Mouse (Mus musculus) heart, embryonic 11.5 days (tissue): Measurements from ENCODE around the gene Sept12. TPM values are rescaled to one million over a fixed set of nuclear protein-coding genes. Genes with fewer than 3 reads are reported as not detected.

Experiments used
- ATAC-seq: fragments of 200-750 bp; cut with Nextera tagmentation; replicated peaks from 2 replicates; pipeline ENCODE4 v1.8.0; 2017; ENCODE audit warnings: moderate library complexity; ENCODE audit not compliant: insufficient number of reproducible peaks, low FRiP score, low TSS enrichment
- H3K27ac ChIP-seq: fragments of 300-500 bp; sonication (generic); 2 replicates; pipeline ENCODE4 v1.5.1; 2014; ENCODE audit warnings: mild to moderate bottlenecking, low read depth, low read length
- H3K27me3 ChIP-seq: fragments of 300-500 bp; sonication (generic); 2 replicates; pipeline ENCODE4 v1.6.1; 2014; ENCODE audit warnings: mild to moderate bottlenecking, low read length, mixed read lengths; ENCODE audit not compliant: control insufficient read depth, insufficient read depth
- H3K36me3 ChIP-seq: fragments of 300-500 bp; sonication (generic); 2 replicates; pipeline ENCODE4 v1.6.1; 2014; ENCODE audit warnings: mild to moderate bottlenecking, low read length, moderate library complexity, mixed read lengths; ENCODE audit not compliant: control insufficient read depth, insufficient read depth
- H3K4me1 ChIP-seq: fragments of 300-500 bp; sonication (generic); 2 replicates; pipeline ENCODE4 v1.6.1; 2014; ENCODE audit warnings: low read length; ENCODE audit not compliant: control insufficient read depth, insufficient read depth
- H3K4me2 ChIP-seq: fragments of 300-500 bp; sonication (generic); 2 replicates; pipeline ENCODE4 v1.6.1; 2014; ENCODE audit warnings: mild to moderate bottlenecking, moderate library complexity
- H3K4me3 ChIP-seq: fragments of 300-500 bp; sonication (generic); 2 replicates; pipeline ENCODE4 v1.5.1; 2014; ENCODE audit warnings: low read depth, low read length
- H3K9ac ChIP-seq: fragments of 300-500 bp; sonication (generic); 2 replicates; pipeline ENCODE4 v1.6.1; 2014; ENCODE audit warnings: mild to moderate bottlenecking, low read depth, low read length, moderate library complexity
- H3K9me3 ChIP-seq: fragments of 300-500 bp; sonication (generic); replicated peaks from 2 replicates; pipeline ENCODE4 v1.6.1; 2016; ENCODE audit warnings: low read length; ENCODE audit not compliant: control insufficient read depth
- WGBS: fragments of 180-500 bp; shearing (Covaris S2); extraction: QIAGEN DNeasy Blood & Tissue Kit; methylation state at CpG from one replicate; pipeline ENCODE4 v1.1.7; 2014; ENCODE audit not compliant: insufficient replicate concordance; 5-methylcytosine and 5-hydroxymethylcytosine counted together
- polyA plus RNA-seq: library from polyadenylated mRNA; unstranded; fragments of >200 nt; fragmentation: Nextera tagmentation; extraction: Ambion mirVana; gene quantifications from 2 replicates; pipeline ENCODE4 v1.2.1, GENCODE M21; 2014

The Sept12 gene
- not detected in 2 replicates for polyA plus RNA-seq

- Histone ChIP-seq H3K27ac (no peak within 1 kb of the TSS), H3K9me3 (no peaks in the 10 kb centered on the region), H3K9ac (no peak within 1 kb of the TSS), H3K4me3 (no peak within 1 kb of the TSS), H3K4me2 (no peak within 1 kb of the TSS), H3K27me3 (no peaks in the 10 kb centered on the region), H3K4me1 (0 out of 2 replicates have a peak, but pooled peaks cover 2% of the 10 kb centered on the region), H3K36me3 (no peaks in the 10 kb centered on the region)
- no peak for ATAC-seq
- WGBS, result 50% methylated on average over 2 of the region's 3 CpGs
These were observed at the start of gene Sept12 for GRCm38 (mm10) chr16:4997553-4997952. Gene Sept12, minus strand, starts transcription at chr16:4997852.

GRCm38 (mm10) chr16:5045322-5045721 is 47.7 kb upstream of the Sept12 start:
- H3K4me2 ChIP-seq, result no peak overlapping the region
- WGBS, result 91% methylated on average over 3 of the region's 3 CpGs
- no peaks in the 10 kb centered on the region for H3K27me3 ChIP-seq
- H3K4me1 ChIP-seq, result peaks cover 9% of the 10 kb centered on the region; the same call in 1 of the 2 replicates
- ATAC-seq, result no peak
- no peak overlapping the region for H3K27ac ChIP-seq
- H3K4me3 ChIP-seq, result no peak overlapping the region
- H3K36me3 ChIP-seq, result peaks cover 20% of the 10 kb centered on the region; the same call in 1 of the 2 replicates
- H3K9ac ChIP-seq, result no peak overlapping the region
- H3K9me3 ChIP-seq, result no peaks in the 10 kb centered on the region

- H3K27ac ChIP-seq, result no peak overlapping the region
- no peaks in the 10 kb centered on the region for H3K9me3 ChIP-seq
- no peaks in the 10 kb centered on the region for H3K4me1 ChIP-seq
- no peak for ATAC-seq
- no peak overlapping the region for H3K4me3 ChIP-seq
- no peak overlapping the region for H3K9ac ChIP-seq
- 88% methylated on average over 5 of the region's 5 CpGs for WGBS
- no peak overlapping the region for H3K4me2 ChIP-seq
- H3K36me3 ChIP-seq, result peaks cover 62% of the 10 kb centered on the region
- H3K27me3 ChIP-seq, result no peaks in the 10 kb centered on the region
These were observed 39.1 kb upstream of the Sept12 start for GRCm38 (mm10) chr16:5036649-5037234.

GRCm38 (mm10) chr16:5035591-5035990 is 37.9 kb upstream of the Sept12 start:
- 93% methylated on average over 3 of the region's 3 CpGs for WGBS
- H3K36me3 ChIP-seq, result peaks cover 66% of the 10 kb centered on the region
- H3K27me3 ChIP-seq, result no peaks in the 10 kb centered on the region
- no peak overlapping the region for H3K4me3 ChIP-seq
- ATAC-seq, result no peak
- H3K27ac ChIP-seq, result no peak overlapping the region
- no peaks in the 10 kb centered on the region for H3K4me1 ChIP-seq
- H3K4me2 ChIP-seq, result no peak overlapping the region
- H3K9ac ChIP-seq, result no peak overlapping the region
- no peaks in the 10 kb centered on the region for H3K9me3 ChIP-seq

GRCm38 (mm10) chr16:5029847-5030246 is 32.2 kb upstream of the Sept12 start:
- H3K9me3 ChIP-seq, result no peaks in the 10 kb centered on the region
- no peak overlapping the region for H3K4me3 ChIP-seq
- no peak for ATAC-seq
- 73% methylated on average over 2 of the region's 2 CpGs for WGBS
- H3K27ac ChIP-seq, result no peak overlapping the region
- H3K4me2 ChIP-seq, result no peak overlapping the region
- H3K4me1 ChIP-seq, result no peaks in the 10 kb centered on the region
- peaks cover 64% of the 10 kb centered on the region for H3K36me3 ChIP-seq
- no peaks in the 10 kb centered on the region for H3K27me3 ChIP-seq
- H3K9ac ChIP-seq, result no peak overlapping the region

GRCm38 (mm10) chr16:5024021-5024420 is 26.4 kb upstream of the Sept12 start:
- no peak for ATAC-seq
- H3K9ac ChIP-seq, result no peak overlapping the region
- no peaks in the 10 kb centered on the region for H3K9me3 ChIP-seq
- H3K4me3 ChIP-seq, result no peak overlapping the region
- H3K27me3 ChIP-seq, result no peaks in the 10 kb centered on the region
- no peak overlapping the region for H3K27ac ChIP-seq
- H3K4me2 ChIP-seq, result no peak overlapping the region
- H3K4me1 ChIP-seq, result no peaks in the 10 kb centered on the region
- WGBS, result 94% methylated on average over 3 of the region's 3 CpGs
- H3K36me3 ChIP-seq, result peaks cover 53% of the 10 kb centered on the region

GRCm38 (mm10) chr16:5014578-5014977 is 16.9 kb upstream of the Sept12 start:
- H3K36me3 ChIP-seq, result peaks cover 36% of the 10 kb centered on the region

GRCm38 (mm10) chr16:5013054-5013838 is 15.6 kb upstream of the Sept12 start, which contains the start of gene Rogdi:
Gene Rogdi, minus strand, starts transcription at chr16:5013553.
- H3K27ac ChIP-seq, result 0 out of 2 replicates have a peak within 1 kb of the TSS, but pooled peaks have one; percentile 25
- peak; percentile 96 for ATAC-seq
- peak within 1 kb of the TSS; percentile 78 for H3K9ac ChIP-seq
- WGBS, result under 1% methylated on average over 63 of the region's 63 CpGs
- peak within 1 kb of the TSS; percentile 94 for H3K4me2 ChIP-seq
- H3K9me3 ChIP-seq, result no peaks in the 10 kb centered on the region
- peaks cover 9% of the 10 kb centered on the region; the same call in 1 of the 2 replicates for H3K4me1 ChIP-seq
- no peaks in the 10 kb centered on the region for H3K27me3 ChIP-seq
- peaks cover 23% of the 10 kb centered on the region for H3K36me3 ChIP-seq
- H3K4me3 ChIP-seq, result peak within 1 kb of the TSS; percentile 72

More at GRCm38 (mm10) chr16:5014578-5014977, 16.9 kb upstream of the Sept12 start:
- Histone ChIP-seq H3K4me2 (no peak overlapping the region), H3K27ac (no peak overlapping the region), H3K4me3 (no peak overlapping the region), H3K27me3 (no peaks in the 10 kb centered on the region), H3K9ac (no peak overlapping the region), H3K4me1 (peaks cover 9% of the 10 kb centered on the region; the same call in 1 of the 2 replicates), H3K9me3 (no peaks in the 10 kb centered on the region)
- ATAC-seq, result no peak
- 86% methylated on average over 4 of the region's 4 CpGs for WGBS
